Mouse (Mus musculus): ENCODE data around the gene Smpdl3b. TPM values are rescaled to one million over a fixed set of nuclear protein-coding genes. Genes with fewer than 3 reads are reported as not detected.
"Not testable (repeated sequence)": the region's sequence is repeated elsewhere in the genome, so short reads cannot be mapped to it uniquely, and the experiment has no call there.

Gene Smpdl3b
- total RNA-seq, 2 experiments from 2014 or later = 2.8 to 3.0 TPM

DNA sequence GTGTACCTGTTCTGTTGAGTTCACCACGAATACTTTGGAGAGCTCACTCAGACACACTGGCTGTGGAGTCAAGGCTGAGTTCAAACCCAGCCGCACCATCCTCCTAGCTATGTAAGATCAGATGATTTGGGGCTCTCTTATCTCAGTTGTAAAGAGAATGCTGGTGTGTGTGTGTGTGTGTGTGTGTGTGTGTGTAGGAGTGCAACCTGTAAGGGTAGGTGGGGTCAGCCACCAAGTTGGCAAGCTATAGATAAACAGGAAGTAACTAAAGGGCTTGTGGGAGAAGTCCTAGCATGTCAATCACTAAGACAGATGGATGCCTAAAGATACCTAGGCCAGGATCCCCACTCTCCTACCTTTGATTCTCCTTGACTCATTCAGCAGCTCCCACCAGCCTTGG, 26.7 kb upstream of the Smpdl3b start:
- DNase-seq (ENCODE audit: extremely low spot score in 1 of 2, low spot score in 1 of 2) = no peak

DNA sequence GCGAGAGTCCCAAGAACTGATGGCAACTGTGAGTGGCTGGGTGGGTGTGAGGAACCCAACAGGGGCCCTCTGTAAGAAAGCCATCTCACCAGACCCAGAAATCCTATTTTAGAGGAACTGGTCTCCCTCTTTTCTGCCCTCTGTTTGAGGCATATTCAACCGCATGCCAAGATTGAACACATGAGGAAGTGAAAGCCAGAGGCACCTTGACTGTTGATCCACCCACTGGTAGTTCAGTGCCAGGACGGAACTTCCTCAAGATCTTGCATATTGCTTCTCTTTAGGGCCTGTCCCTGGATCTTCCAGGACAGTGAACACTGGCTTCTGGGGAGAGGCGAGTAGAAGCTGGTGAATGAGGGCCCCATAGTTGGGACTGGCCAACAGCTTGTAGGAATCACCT, 23.2 kb upstream of the Smpdl3b start:
- no peak for DNase-seq (ENCODE audit: extremely low spot score in 1 of 2, low spot score in 1 of 2)

DNA sequence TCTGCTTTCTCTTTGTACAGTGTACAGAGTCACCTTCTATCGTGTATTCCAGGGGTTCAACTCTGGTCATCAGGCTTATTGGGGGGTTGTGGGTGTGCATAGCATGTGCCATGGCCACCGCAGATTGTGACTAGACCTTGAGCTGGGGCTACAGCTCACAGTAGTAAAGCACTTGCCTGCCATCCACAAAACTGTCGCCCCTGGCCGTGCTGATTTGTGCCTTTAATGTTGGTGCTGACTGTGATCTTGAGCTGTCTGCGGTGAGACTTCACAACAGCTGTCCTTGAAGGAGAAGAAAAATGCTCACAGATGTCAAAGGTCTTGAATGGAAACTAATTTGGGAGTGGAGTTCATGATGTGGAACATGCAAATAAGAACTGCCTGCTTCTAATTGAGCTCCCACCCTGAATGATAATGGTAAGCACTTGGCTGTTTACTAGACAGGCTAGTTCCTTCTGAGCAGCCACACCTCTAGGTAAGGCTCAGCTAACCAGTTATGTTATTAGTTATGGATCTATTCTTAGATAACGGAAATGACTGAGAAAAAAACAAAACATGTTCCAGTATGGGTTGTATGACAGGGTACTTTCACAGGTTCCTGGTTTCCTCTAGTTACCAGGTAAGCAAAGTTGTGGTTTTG, 21.6 kb upstream of the Smpdl3b start:
- DNase-seq (ENCODE audit: extremely low spot score in 1 of 2, low spot score in 1 of 2) = no peak

DNA sequence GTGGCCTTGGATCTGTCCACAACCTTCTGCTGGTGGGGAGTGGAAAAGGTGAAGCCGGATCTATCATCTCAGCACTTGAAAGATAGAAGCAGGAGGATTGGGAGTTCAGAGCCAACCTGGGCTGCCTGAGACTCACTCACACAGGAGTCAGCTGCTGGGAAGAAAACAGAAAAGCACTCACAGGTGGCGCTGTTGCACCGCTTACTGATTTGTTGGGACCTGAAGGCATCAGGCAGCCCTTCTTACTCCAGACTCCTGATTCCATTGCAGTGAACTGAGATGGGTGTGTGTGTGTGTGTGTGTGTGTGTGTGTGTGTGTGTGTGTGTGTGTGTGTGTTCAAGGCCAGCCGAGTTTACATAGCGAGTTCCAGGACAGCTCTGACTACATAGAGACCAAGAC, 19.7 kb upstream of the Smpdl3b start:
- peak; percentile 40 to 82 for DNase-seq (ENCODE audit: extremely low spot score in 1 of 2, low spot score in 1 of 2)

DNA sequence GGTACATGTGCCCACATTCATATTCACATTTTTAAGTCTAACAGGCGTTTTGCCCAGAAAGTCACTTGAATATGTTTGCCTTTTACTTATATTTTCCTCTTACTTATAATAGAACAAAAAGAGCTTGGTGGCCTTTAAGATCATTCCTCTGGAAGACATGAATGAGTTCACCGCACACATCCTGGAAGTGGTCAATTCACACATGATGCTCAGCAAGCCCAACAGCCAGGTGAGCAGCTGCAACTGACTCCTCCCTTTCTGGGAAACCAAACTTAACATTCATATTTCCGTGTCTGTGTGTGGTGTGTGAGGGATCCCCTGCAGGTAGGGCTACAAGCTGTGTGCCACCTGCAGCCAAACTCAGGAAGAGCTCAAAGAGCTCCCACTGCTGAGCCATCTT, 17.9 kb upstream of the Smpdl3b start:
- DNase-seq (ENCODE audit: extremely low spot score in 1 of 2, low spot score in 1 of 2) = no peak

DNA sequence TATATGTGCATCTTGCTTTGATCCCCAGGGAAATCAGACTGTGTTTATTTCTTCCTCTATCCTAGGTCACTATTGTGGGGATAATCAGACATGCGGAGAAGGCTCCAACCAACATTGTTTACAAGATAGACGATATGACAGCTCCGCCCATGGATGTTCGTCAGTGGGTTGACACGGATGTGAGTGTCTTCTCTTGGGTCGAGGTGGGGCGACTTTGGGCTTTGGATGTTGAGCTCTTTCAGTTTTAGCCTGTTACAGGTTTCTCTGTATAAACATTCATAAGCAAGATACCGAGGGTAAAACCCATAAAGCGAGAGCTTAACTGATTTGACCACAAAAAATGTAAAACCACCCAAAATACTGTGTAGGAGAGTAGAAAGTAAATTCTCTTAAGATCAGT, 14.7 kb upstream of the Smpdl3b start:
- no peak for DNase-seq (ENCODE audit: extremely low spot score in 1 of 2, low spot score in 1 of 2)

DNA sequence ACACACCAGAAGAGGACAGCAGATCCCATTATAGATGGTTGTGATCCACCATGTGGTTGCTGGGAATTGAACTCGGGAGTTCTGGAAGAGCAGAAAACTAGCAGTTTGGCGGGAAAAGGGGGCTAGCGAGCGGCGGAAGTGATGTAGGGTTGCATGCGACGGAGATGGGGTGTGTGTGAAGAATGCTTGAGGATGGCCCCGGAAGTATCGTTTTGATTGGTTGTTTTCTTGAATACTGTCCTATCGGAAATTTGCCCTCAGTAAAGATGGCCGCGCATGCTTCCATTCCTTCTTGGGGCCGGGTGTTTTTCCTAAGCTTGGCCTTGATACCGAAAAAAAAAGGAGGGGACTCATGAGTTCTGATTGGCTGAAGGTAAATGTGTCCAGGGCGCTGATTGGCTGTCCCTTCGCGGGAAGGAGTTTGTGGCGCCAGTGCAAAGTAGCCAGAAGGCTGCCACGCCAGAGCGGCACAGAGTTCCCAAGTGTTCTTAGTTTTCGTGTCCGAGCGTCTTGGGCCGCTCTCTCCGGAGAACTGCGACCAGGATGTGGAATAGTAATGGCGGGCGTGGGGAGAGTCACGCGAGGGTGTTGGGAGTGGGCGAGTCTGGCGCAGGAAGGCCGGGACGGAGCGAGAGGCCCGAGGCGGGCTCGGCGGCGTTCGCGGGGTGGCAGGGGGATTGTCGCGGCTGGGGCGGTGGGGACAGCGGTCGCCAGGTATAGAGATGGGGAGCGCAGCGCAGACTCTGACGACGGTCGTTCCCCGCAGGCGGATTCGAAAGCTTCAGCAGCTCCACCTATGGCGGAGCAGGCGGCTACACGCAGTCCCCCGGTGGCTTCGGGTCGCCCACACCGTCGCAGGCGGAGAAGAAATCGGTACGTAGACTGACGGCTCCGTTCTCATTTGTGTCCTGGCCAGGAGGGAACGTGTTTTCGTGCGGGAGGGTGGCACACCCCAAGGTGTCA, 11.1 kb upstream of the Smpdl3b start, which contains the start of gene Rpa2:
Gene Rpa2, plus strand, starts transcription at position 419 of the 963 bp plus-strand sequence.
- DNase-seq (ENCODE audit: extremely low spot score in 1 of 2, low spot score in 1 of 2) = peak; percentile 94 to 99

DNA sequence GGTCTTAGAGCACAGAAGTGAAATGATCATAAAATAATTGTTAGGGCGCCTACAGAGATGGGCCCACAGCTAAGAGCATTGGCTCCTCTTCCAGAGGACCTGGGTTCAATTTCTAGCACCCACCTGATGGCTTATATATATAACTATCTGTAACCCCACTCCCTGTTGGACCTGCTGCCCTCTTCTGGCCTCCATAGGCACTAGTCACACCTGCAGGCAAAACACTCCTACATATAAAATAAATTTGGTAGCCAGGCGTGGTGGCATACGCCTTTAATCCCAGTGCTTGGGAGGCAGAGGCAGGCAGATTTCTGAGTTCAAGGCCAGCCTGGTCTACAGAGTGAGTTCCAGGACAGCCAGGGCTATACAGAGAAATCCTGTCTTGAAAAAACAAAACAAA, 6.1 kb upstream of the Smpdl3b start:
- not testable (repeated sequence) for DNase-seq (ENCODE audit: extremely low spot score in 1 of 2, low spot score in 1 of 2)

DNA sequence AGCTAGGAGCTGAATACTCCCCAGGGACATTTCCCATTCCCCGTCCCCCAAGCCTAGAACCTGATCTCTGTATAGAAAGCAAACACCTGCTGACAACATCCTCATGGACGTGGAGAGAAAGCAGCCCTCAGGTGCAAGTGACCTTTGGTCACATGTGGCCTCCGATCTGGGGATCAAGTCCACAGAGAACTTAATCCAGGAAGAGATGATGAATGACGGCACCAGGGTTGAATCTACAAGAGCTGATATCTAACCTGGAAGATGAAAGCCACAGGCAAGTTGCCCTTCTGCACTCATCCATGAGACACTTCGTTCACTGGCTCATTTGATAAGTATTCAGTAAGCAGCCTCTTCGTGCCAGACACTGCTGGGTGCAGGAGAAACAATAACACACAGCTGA, 5.5 kb upstream of the Smpdl3b start:
- DNase-seq (ENCODE audit: extremely low spot score in 1 of 2, low spot score in 1 of 2) = no peak

DNA sequence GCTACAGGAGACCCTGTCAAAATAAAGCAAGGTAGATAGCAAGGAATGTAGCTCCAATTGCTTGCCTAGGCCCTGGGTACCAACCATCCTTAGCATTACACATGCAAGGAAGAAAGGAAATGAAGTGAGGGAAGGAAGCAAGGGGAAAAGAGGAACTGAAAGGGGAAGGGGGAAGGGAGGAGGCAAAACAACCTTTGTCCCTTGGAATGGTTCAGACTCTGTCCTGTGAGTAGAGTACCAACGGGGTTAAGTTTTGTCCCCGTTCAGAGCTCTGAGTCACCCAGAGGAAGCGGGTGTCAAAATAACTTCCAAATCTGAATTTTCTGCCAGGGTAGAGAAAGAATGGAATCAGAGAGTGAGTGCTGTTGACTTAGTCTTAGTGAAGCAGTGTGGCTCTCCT, 3.2 kb upstream of the Smpdl3b start:
- DNase-seq (ENCODE audit: extremely low spot score in 1 of 2, low spot score in 1 of 2) = no peak

DNA sequence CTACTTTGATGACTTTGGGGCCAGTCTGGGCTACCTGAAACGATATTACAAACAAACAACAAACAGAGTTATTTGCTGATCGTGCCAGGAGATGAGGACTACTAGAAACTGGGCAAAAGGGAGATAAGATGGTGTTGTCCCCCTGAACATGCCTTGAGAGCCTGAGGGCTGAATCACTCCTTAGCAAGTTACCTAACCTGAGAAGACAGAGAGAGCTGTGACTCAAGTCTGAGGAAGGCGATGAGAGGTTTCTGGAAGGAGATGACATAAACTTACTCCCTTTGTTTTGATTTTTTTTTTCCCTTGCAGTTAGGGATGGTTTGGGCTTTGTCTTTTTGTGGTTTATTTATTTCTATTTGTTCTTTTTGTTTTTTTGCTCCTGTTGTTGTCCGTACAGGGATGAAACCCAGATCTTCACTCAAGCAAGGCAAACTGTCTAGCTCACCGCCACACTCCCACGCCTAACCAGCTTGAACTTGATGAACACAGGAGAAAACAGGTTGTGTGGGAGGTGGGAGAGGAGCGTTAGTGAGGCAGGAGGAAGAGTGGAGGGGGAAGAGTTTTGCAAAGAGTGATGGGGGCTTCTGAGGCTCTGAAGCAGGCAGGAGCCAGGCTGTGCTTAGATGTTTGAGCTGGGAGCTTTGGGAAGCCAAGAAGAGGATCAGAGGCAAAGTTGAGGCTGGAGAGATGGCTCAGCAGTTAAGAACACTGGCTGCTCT, 740 bp upstream of the Smpdl3b start:
- no peak for DNase-seq (ENCODE audit: extremely low spot score in 1 of 2, low spot score in 1 of 2)

DNA sequence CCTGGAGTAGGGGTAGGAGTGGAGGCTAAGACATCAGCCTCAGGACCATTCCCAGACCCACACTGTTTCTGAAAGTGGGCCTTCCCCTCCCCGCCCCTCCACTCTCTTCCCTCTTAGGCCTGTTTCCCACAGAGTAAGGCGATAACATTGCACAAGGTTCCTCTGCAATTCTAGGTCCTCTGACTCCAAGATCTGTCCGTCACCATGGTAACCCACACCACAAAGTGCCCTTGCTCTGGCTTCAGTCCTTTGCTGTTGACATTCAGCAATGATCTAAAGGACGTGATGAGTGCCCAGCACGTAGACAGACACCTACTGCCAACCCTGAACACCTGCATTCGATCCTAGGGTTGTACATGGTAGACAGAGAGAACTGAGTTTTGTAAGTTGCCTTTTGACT, 4.1 kb downstream of the Smpdl3b start:
- DNase-seq (ENCODE audit: extremely low spot score in 1 of 2, low spot score in 1 of 2) = no peak

DNA sequence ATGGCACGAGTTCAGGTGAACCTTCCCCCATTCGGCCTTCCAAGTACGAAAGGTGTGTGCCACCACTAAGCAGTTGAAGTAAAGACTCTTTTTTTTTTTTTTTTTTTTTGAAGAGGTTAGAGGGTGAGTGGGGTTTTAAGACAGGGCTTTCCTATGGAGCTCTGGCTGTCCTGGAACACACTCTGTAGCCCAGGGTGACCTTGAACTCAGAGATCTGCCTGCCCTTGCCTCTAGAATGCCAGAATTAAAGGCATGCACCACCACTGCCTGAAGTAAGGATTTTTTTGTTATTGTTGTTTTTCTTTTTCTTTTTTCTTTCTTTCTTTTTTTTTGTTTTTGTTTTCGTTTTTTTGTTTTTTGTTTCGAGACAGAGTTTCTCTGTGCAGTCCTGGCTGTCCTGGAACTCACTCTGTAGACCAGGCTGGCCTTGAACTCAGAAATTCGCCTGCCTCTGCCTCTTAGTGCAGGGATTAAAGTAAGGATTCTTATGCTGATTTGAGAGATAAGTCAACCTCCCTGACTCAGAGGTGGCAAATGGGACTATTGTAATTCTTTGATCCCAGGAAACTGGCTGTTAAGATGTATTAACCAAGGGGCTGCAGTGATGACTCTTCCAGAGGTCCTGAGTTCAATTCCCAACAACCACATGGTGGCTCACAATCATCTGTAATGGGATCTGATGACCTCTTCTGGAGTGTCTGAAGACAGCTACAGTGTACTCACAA, 7.6 kb downstream of the Smpdl3b start:
- no peak for DNase-seq (ENCODE audit: extremely low spot score in 1 of 2, low spot score in 1 of 2)

DNA sequence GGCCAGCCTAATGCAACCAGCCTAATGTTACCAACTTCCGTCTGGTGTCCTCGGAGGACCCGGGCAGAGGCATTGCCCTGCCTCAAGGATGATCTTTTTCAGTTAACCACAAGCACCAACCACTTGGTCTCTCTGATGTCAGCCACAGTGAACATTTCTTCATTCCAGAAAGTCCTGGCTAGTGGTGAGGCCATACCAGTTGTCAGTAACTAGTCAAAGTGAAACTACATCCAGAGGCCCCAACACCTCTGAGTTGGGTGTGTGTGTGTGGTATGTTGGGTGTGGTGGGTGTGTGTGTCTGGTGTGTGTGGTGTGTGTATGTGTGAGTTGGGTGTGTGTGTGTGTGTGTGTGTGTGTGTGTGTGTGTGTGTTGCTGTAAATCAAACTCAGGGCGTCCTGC, 8.3 kb downstream of the Smpdl3b start:
- no peak for DNase-seq (ENCODE audit: extremely low spot score in 1 of 2, low spot score in 1 of 2)

DNA sequence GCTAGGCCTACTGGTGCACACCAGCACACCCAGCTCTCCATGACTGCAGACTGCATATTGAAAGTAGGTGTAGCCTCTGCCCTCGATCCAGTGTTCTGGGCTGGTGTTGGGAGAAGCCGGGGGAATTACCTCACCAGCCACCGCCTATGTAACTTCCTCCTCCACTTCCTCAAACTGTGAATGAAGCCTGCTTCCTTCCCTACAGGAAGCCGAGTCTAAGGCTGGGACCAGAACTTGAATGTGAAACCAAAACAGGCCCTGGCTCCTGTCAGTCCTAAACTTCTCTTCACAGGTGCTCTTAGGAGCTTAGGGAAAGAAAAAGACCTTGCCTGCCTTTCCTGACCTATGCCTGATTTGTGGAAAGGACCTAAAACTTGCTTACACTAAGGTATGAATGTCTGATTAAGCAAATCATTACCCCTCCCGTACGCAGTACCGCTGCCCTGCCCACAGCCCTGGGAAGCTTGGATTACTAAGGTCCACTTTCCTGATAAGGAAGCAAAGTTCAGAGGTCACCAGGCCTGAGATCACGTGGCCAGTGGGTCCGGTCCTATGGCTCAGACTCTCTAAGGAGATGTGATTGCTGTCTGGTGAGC, 9.3 kb downstream of the Smpdl3b start:
- DNase-seq (ENCODE audit: extremely low spot score in 1 of 2, low spot score in 1 of 2) = no peak

DNA sequence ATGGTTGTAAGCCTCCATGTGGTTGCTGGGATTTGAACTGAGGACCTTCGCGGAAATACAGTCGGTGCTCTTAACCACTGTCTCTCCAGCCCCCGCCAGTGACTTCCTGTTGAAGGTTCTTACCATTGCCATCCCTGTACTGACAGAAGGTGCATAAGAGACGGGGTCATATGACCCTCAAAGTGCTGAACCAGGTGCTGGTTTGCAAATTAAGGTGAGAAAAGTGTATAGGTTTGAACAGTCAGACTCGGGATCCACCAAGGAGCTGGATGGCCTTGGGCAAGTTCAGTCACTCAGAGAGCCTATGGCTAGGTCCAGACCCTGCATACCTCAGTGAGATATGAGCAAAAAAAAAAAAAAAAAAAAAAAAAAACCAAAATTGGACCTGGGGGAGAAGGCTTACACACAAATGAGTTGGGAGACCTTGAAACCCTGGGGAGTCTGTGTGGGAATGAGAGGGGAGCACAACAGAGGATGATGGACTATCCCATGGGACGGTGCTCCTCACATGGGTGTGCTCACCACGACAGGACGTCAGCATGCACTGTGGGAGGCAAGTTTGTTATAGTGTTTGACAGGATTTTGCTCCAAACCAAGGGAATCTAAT, 10.0 kb downstream of the Smpdl3b start:
- no peak for DNase-seq (ENCODE audit: extremely low spot score in 1 of 2, low spot score in 1 of 2)

DNA sequence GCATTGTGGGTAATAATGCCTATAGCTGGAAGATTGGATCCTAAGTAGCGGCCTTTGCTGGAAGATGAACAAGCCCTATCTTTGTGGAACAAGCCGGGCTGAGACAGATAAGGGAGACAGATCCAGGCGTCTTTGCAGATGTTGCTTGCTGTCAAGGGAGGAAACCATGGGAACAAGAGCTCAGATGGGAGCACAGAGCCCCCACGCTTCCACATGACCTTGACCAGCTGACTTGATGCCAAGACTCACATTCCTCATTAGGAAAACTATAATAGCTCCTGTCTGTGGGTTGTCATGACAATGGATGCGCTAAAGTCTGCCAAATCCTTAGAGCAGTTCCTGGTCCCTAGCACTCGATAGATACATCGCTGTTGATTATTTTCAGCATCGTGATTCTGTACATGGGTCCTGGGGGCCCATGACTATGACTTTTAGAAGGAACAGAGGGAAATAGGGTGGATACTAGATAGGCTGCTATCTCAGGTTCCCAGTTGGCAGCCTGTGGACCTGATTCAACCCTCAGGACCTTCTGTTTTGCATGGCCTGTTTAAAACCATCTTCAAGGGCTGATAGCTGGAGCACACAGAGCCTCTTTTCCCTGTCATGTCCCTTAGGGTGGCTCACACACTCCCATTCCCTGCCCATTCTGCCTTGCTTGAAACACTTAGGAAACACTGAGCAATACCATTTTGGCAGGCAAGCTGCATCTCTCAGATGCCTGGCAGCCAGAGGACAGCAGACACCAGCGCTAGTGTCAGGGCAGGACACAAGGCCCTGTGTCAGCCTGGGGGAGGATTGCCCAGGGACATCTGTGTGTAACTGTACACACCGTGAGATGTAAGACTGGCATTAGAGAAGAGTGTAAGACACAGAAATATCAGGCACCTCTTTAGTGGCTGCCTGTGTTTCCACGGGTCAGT, 12.8 kb downstream of the Smpdl3b start:
- DNase-seq (ENCODE audit: extremely low spot score in 1 of 2, low spot score in 1 of 2) = peak; percentile 27 to 29

DNA sequence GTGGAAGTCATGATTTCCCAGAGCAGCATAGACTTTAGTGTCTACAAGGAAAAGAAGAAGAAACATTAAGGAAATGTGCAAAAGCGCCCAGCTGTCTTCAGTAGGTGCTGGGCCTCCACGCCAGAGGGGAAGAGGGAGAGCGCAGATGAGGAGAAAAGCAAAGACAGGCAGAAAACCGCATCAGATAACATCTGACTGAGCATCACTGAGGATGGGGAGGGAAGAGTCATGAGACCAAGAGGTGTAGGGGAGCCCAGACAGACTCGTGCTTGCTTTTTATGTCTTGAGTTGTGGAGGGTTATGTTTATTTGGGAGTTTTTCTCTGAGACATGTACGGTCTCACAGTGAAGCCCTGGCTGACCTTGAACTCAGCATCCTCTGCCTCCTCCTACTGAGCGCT, 15.6 kb downstream of the Smpdl3b start:
- no peak for DNase-seq (ENCODE audit: extremely low spot score in 1 of 2, low spot score in 1 of 2)

DNA sequence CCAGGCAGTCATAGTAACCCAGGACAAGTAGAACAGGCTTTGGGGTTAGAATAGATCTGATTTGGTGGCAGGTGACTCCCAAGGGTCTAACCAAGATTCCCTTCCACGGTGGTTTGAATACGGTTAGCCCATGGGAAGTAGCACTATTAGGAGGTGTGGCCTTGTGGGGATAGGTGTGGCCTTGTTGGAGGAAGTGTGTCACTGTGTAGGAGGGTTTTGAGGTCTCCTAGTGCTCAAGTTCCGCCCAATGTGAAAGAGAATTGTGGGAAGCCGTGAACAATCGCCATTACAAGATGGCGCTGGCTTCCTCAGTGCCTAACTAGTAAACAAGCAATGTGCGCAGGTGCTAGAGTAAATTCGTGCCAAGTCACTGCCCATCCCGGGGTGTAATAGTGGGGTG, 19.9 kb downstream of the Smpdl3b start:
- DNase-seq (ENCODE audit: extremely low spot score in 1 of 2, low spot score in 1 of 2) = not testable (repeated sequence)

All from layer of hippocampus, postnatal 25 days (tissue).